Mouse (Mus musculus) Muller cell, postnatal 12 days (primary cell): ENCODE measurements at regions not wholly inside any gene's neighbourhood (a gene's known extent, or its start where the extent isn't known, plus 50 kb on each side); places are given as distances from the start of the nearest gene placed in this dataset.

Experiments
- DNase-seq: peaks from one replicate; pipeline ENCODE4 v3.0.0-alpha.2; 2015; ENCODE audit errors: inconsistent ontology term

GRCm38 (mm10) chr2:142560896-142561500, 340.3 kb downstream of the Kif16b start:
- peak; percentile 63 for DNase-seq

DNA sequence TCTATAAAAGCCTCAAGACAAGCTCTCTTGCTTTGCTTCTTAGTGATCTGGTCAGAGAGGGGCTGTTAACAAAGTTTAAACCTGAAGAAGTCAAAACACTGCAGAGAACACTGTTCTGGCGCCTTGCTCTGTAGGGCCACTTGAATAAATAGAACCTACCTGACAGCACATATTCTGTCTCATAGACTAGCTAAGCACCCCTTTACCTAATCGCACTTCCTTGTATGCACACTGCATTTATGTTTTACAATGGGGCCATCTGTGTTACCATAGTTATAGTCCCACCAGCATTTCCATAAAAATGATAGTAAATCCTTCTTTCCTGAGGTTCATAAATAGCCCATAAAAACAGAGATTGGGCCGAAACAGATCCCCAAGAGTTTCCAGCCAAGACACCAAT, 340.9 kb downstream of the Kif16b start:
- no peak for DNase-seq

GRCm38 (mm10) chr2:142559946-142560345, 341.4 kb downstream of the Kif16b start:
- DNase-seq, result no peak

DNA sequence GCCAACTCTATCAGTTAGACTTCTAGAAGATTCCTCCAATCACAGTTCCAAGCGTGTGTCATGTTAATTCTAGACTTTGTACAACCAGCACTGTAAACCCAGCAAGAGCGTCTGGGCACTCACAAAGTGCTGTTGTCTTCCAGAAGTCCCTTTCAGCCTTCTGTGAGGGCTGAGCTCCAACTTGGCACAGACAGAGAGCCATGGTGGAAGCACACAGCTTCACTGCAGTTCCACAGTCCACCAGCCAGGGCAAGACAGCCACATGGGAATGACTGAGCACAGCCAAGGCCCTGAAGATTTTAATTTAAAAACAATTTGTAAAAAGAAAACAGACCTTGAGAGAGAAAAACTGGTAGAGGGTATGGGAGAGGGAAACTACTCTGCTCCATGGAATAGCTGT, 346.5 kb downstream of the Kif16b start:
- DNase-seq, result peak; percentile 38

GRCm38 (mm10) chr2:142551690-142552089, 349.6 kb downstream of the Kif16b start:
- DNase-seq, result no peak

DNA sequence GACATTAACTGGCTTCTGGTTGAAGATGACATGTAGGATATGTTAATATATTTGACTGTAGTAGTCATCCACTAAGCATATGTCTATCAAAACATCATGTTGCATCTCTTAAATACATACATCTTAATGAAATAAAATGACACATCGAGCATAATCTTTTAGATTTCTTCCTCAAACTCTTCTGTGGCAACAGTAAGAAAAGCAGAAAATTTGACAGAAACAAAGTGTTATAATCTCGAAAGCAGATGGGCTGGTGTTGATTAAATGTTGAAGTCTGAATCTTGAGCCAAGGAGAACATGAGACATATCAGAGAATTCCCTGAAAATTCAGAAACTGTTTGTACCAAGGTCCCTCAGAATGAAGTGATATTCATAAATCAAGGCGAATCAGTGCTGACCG, 352.6 kb downstream of the Kif16b start:
- no peak for DNase-seq

DNA sequence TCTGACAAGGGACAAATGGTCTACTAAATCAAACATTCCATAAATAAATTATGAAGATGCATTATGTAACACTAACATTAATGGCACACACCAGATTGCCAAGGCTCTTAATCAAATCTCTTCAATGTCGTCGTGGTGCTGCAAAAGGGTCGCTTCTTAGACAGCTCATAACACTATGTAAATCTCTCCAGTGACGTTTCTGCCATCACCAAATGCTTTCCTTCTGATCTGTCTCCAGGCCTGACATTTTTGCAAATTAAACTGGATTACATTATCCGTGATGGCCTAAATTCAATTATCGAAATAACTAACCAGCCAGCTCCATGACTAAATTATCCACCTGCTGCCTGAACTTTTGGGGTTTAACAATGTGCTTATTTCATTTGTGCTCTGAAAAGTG, 356.4 kb downstream of the Kif16b start:
- peak; percentile 36 for DNase-seq

DNA sequence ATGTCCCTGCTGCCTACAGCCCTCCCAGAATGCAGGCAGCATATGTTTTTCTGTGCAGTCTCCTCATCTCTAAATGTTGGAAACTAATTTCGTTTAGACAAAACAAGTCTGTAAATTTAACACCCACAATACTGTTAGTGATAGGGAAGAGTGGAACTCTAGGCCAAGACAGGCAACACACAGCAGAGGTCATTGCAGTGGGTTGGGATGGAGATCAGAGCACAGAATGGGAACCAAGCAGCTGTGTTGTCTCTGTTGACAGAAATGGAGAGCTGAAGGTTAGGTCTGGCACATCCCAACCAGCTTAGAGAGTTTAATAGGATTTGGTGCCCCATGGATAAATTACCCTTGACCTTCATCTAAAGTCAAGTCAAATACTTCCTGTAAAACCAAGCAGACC, 361.4 kb downstream of the Kif16b start:
- no peak for DNase-seq

GRCm38 (mm10) chr2:142533555-142533954, 367.8 kb downstream of the Kif16b start:
- no peak for DNase-seq

DNA sequence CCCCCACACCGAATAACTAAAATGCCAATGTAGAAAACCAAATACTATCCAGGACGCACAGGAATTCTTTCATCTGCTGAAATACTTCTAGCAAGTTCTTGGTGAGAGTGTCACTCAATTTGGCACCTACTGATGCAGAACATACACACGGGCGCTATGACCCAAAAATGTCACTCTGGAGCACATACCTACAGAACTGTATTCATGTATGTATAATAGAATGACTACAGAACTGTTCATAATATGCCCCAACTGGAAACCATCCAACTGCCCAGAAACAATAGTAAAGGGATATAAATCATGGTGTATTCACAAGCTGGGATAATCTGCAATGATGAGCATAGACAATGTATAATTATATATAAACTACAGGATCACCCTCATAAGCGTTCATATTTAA, 378.9 kb downstream of the Kif16b start:
- peak; percentile 77 for DNase-seq

GRCm38 (mm10) chr2:142517731-142518130, 383.6 kb downstream of the Kif16b start:
- no peak for DNase-seq

DNA sequence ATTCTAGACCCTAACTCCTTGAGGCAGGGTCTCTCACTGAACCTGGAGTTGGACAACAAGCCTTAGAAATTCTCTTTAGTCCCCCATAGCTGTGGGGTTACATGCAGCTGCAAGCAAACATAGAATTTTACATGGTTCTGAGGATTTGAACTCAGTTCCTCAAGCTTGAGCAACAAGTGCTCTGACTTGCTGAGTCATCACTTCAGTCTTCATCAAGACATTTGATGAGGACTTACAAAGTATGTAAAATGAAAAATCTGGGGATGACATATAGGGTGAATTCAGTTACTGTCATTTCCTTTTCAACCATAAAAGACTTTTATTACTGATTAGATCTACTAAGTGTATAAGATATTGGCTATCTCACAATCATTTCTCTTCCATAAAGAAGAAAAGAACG, 396.1 kb downstream of the Kif16b start:
- no peak for DNase-seq
